Mouse (Mus musculus): ENCODE measurements around the gene Dglucy. TPM values are rescaled to one million over a fixed set of nuclear protein-coding genes. Genes with fewer than 3 reads are reported as not detected.

Dglucy gene
- polyA plus RNA-seq, 1 experiment from 2014 or later: 0.44 TPM

DNA sequence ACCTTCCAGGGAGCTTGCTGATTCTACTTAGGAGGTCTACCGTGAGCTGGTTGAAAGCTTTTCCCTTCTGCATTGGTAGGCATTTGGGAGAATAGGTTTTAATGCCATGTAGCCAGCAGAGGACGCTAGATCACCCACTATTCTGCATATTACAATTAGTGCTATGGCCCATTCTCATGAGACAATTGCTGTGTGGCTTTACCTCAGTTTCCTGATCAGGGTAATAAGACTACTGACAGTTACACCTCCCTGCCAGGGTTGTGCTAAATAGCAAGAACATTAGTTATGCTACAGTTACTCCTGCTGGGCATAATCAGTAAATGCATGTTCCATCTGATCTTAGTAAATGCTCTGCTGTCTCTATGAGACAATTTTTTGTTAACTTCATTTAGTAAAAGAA lies 67.0 kb downstream of the Dglucy start:
- ATAC-seq (ENCODE audit: low FRiP score) (no peak), DNase-seq (ENCODE audit: low spot score, missing footprints) (no peak)
- Histone ChIP-seq H3K4me3 (ENCODE audit: low read depth, low read length) (no peak overlapping the region), H3K9me3 (ENCODE audit: control insufficient read depth, low read length) (no peaks in the 10 kb centered on the region), H3K27ac (ENCODE audit: low read depth, low read length) (no peak overlapping the region), H3K27me3 (ENCODE audit: control insufficient read depth, insufficient read depth, low read length) (no peaks in the 10 kb centered on the region), H3K9ac (ENCODE audit: low read length) (no peak overlapping the region), H3K4me1 (ENCODE audit: control insufficient read depth, insufficient read depth, low read length) (no peaks in the 10 kb centered on the region), H3K4me2 (no peak overlapping the region), H3K36me3 (ENCODE audit: control insufficient read depth, insufficient read depth, low read length) (no peaks in the 10 kb centered on the region)
- 37% methylated on average over 2 of the region's 2 CpGs for WGBS

GRCm38 (mm10) chr12:100846566-100846965 lies 67.7 kb downstream of the Dglucy start:
- no peak overlapping the region for H3K27ac ChIP-seq (ENCODE audit: low read depth, low read length)
- no peak overlapping the region for H3K9ac ChIP-seq (ENCODE audit: low read length)
- no peak overlapping the region for H3K4me3 ChIP-seq (ENCODE audit: low read depth, low read length)
- no peaks in the 10 kb centered on the region for H3K27me3 ChIP-seq (ENCODE audit: control insufficient read depth, insufficient read depth, low read length)
- no peaks in the 10 kb centered on the region for H3K4me1 ChIP-seq (ENCODE audit: control insufficient read depth, insufficient read depth, low read length)
- no peaks in the 10 kb centered on the region for H3K36me3 ChIP-seq (ENCODE audit: control insufficient read depth, insufficient read depth, low read length)
- H3K9me3 ChIP-seq (ENCODE audit: control insufficient read depth, low read length): no peaks in the 10 kb centered on the region
- H3K4me2 ChIP-seq: no peak overlapping the region
- WGBS: 53% methylated on average over 1 of the region's 1 CpGs
- no peak for ATAC-seq (ENCODE audit: low FRiP score)
- no peak for DNase-seq (ENCODE audit: low spot score, missing footprints)

- Histone ChIP-seq H3K4me1 (ENCODE audit: control insufficient read depth, insufficient read depth, low read length) (no peaks in the 10 kb centered on the region), H3K9me3 (ENCODE audit: control insufficient read depth, low read length) (no peaks in the 10 kb centered on the region), H3K4me3 (ENCODE audit: low read depth, low read length) (no peak overlapping the region), H3K27ac (ENCODE audit: low read depth, low read length) (no peak overlapping the region), H3K9ac (ENCODE audit: low read length) (no peak overlapping the region), H3K36me3 (ENCODE audit: control insufficient read depth, insufficient read depth, low read length) (no peaks in the 10 kb centered on the region), H3K4me2 (no peak overlapping the region), H3K27me3 (ENCODE audit: control insufficient read depth, insufficient read depth, low read length) (no peaks in the 10 kb centered on the region)
- DNase-seq (ENCODE audit: low spot score, missing footprints): no peak
- WGBS: 82% methylated on average over 11 of the region's 11 CpGs
- ATAC-seq (ENCODE audit: low FRiP score): no peak
These were observed 68.7 kb downstream of the Dglucy start for GRCm38 (mm10) chr12:100847437-100848080.

- Histone ChIP-seq H3K4me3 (ENCODE audit: low read depth, low read length) (no peak overlapping the region), H3K36me3 (ENCODE audit: control insufficient read depth, insufficient read depth, low read length) (no peaks in the 10 kb centered on the region), H3K27ac (ENCODE audit: low read depth, low read length) (no peak overlapping the region), H3K9me3 (ENCODE audit: control insufficient read depth, low read length) (no peaks in the 10 kb centered on the region), H3K27me3 (ENCODE audit: control insufficient read depth, insufficient read depth, low read length) (no peaks in the 10 kb centered on the region), H3K4me1 (ENCODE audit: control insufficient read depth, insufficient read depth, low read length) (no peaks in the 10 kb centered on the region), H3K9ac (ENCODE audit: low read length) (no peak overlapping the region), H3K4me2 (no peak overlapping the region)
- peak; percentile 86 for ATAC-seq (ENCODE audit: low FRiP score)
- WGBS: 82% methylated on average over 7 of the region's 7 CpGs
- DNase-seq (ENCODE audit: low spot score, missing footprints): peak; percentile 87
These were observed 70.7 kb downstream of the Dglucy start for GRCm38 (mm10) chr12:100849421-100850138.

GRCm38 (mm10) chr12:100852370-100852769 lies 73.5 kb downstream of the Dglucy start:
- Histone ChIP-seq H3K36me3 (ENCODE audit: control insufficient read depth, insufficient read depth, low read length) (no peaks in the 10 kb centered on the region), H3K27me3 (ENCODE audit: control insufficient read depth, insufficient read depth, low read length) (no peaks in the 10 kb centered on the region), H3K4me3 (ENCODE audit: low read depth, low read length) (no peak overlapping the region), H3K4me1 (ENCODE audit: control insufficient read depth, insufficient read depth, low read length) (no peaks in the 10 kb centered on the region), H3K27ac (ENCODE audit: low read depth, low read length) (no peak overlapping the region), H3K9me3 (ENCODE audit: control insufficient read depth, low read length) (no peaks in the 10 kb centered on the region), H3K9ac (ENCODE audit: low read length) (no peak overlapping the region), H3K4me2 (no peak overlapping the region)
- 86% methylated on average over 3 of the region's 3 CpGs for WGBS
- ATAC-seq (ENCODE audit: low FRiP score) (no peak), DNase-seq (ENCODE audit: low spot score, missing footprints) (no peak)

GRCm38 (mm10) chr12:100856337-100856736 lies 77.5 kb downstream of the Dglucy start:
- no peak for DNase-seq (ENCODE audit: low spot score, missing footprints)

DNA sequence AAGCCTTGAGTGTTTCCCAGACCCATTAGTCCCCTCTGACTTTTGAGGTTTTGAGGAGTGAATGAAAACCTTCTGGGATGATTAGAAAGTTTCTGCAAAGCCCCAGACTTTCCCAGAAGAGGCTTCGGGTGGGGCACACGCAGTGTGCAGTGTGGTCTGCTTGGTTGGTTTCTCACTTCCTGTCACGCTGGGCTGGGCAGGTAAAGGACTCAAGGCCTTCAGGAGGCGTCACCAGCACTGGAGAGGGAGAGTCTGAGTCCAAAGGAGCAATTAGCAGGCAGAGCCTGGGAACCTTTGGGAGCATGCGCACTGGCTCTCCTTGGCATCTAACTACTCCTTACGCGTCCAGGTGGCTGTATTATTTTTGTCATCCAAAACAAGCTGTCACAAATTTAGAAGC lies 78.9 kb downstream of the Dglucy start:
- Histone ChIP-seq H3K9me3 (ENCODE audit: control insufficient read depth, low read length) (no peaks in the 10 kb centered on the region), H3K36me3 (ENCODE audit: control insufficient read depth, insufficient read depth, low read length) (no peaks in the 10 kb centered on the region), H3K4me3 (ENCODE audit: low read depth, low read length) (no peak overlapping the region), H3K27me3 (ENCODE audit: control insufficient read depth, insufficient read depth, low read length) (no peaks in the 10 kb centered on the region), H3K9ac (ENCODE audit: low read length) (no peak overlapping the region), H3K4me2 (no peak overlapping the region), H3K27ac (ENCODE audit: low read depth, low read length) (no peak overlapping the region), H3K4me1 (ENCODE audit: control insufficient read depth, insufficient read depth, low read length) (no peaks in the 10 kb centered on the region)
- WGBS: 74% methylated on average over 7 of the region's 7 CpGs
- ATAC-seq (ENCODE audit: low FRiP score) (no peak), DNase-seq (ENCODE audit: low spot score, missing footprints) (no peak)

More at GRCm38 (mm10) chr12:100856337-100856736, 77.5 kb downstream of the Dglucy start:
- H3K4me1 ChIP-seq (ENCODE audit: control insufficient read depth, insufficient read depth, low read length): no peaks in the 10 kb centered on the region
- no peak overlapping the region for H3K4me3 ChIP-seq (ENCODE audit: low read depth, low read length)
- no peaks in the 10 kb centered on the region for H3K36me3 ChIP-seq (ENCODE audit: control insufficient read depth, insufficient read depth, low read length)
- H3K4me2 ChIP-seq: no peak overlapping the region
- no peak overlapping the region for H3K9ac ChIP-seq (ENCODE audit: low read length)
- ATAC-seq (ENCODE audit: low FRiP score): no peak
- no peaks in the 10 kb centered on the region for H3K9me3 ChIP-seq (ENCODE audit: control insufficient read depth, low read length)
- H3K27me3 ChIP-seq (ENCODE audit: control insufficient read depth, insufficient read depth, low read length): no peaks in the 10 kb centered on the region
- 90% methylated on average over 2 of the region's 2 CpGs for WGBS
- no peak overlapping the region for H3K27ac ChIP-seq (ENCODE audit: low read depth, low read length)

GRCm38 (mm10) chr12:100862272-100862671 lies 83.4 kb downstream of the Dglucy start:
- ATAC-seq (ENCODE audit: low FRiP score): no peak
- no peak overlapping the region for H3K9ac ChIP-seq (ENCODE audit: low read length)
- H3K27me3 ChIP-seq (ENCODE audit: control insufficient read depth, insufficient read depth, low read length): no peaks in the 10 kb centered on the region
- no peak for DNase-seq (ENCODE audit: low spot score, missing footprints)
- no peaks in the 10 kb centered on the region for H3K9me3 ChIP-seq (ENCODE audit: control insufficient read depth, low read length)
- H3K36me3 ChIP-seq (ENCODE audit: control insufficient read depth, insufficient read depth, low read length): no peaks in the 10 kb centered on the region
- no peak overlapping the region for H3K4me3 ChIP-seq (ENCODE audit: low read depth, low read length)
- no peak overlapping the region for H3K27ac ChIP-seq (ENCODE audit: low read depth, low read length)
- WGBS: 84% methylated on average over 3 of the region's 3 CpGs
- no peaks in the 10 kb centered on the region for H3K4me1 ChIP-seq (ENCODE audit: control insufficient read depth, insufficient read depth, low read length)
- H3K4me2 ChIP-seq: no peak overlapping the region

DNA sequence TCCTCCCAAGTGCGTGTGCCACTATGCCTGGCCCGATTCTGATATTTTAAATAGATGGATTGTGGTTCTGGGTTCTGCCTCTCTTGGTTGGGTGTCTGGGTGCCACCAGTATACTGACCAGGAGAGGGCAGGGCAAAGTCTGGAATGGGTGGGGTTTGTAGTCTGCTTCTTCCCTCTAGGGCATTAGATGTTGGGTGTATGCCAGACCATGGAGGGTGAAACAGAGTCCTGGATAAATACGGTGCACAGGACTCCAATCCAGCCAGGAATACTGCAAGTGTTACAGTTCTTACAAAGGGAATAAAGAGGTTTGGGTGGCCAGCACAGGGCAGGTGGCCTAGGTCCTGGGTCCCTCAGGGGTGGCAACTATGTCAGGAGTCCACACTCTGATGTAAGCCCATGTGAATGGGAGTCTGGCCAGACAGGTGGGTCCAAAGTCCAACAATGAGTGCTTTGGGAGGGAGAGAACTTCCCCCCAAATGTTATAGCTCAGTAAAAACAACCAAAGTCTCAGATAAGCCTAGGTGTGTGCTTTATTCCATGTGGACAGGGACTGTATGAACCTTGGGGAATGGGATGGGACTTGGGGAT lies 84.1 kb downstream of the Dglucy start:
- ATAC-seq (ENCODE audit: low FRiP score) (no peak), DNase-seq (ENCODE audit: low spot score, missing footprints) (no peak)
- no peak overlapping the region for H3K9ac ChIP-seq (ENCODE audit: low read length)
- no peaks in the 10 kb centered on the region for H3K9me3 ChIP-seq (ENCODE audit: control insufficient read depth, low read length)
- no peaks in the 10 kb centered on the region for H3K27me3 ChIP-seq (ENCODE audit: control insufficient read depth, insufficient read depth, low read length)
- no peaks in the 10 kb centered on the region for H3K36me3 ChIP-seq (ENCODE audit: control insufficient read depth, insufficient read depth, low read length)
- no peak overlapping the region for H3K27ac ChIP-seq (ENCODE audit: low read depth, low read length)
- H3K4me2 ChIP-seq: no peak overlapping the region
- no peaks in the 10 kb centered on the region for H3K4me1 ChIP-seq (ENCODE audit: control insufficient read depth, insufficient read depth, low read length)
- WGBS: 91% methylated on average over 3 of the region's 3 CpGs
- H3K4me3 ChIP-seq (ENCODE audit: low read depth, low read length): no peak overlapping the region

Measured in midbrain, embryonic 11.5 days (tissue).